ENCODE assay signal across 10 mouse cellular contexts in the genomic region with DNA sequence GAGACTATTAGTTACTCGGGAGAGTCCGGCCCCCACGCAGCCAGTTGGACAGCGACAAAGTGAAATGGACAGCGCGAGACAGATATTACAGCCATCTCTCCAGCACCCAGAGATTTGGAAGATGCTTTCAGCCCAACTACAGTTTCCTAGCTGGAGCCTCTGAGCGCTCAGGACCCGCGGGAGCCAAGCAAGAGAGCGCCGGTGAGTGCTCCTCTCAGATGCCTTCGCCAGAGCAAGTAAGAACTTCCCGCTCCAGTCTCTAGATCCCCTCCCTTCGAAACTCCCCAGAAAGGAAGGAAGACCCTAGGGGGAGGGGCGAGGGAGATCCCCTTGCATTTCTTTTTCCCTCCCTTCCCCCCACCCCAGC. TPM values are rescaled to one million over a fixed set of nuclear protein-coding genes. Genes with fewer than 3 reads are reported as not detected.
A peak's percentile ranks its signal among the peaks of the same experiment; 100 is the strongest.
DNase-seq lines count a peak whose midpoint lies in the region; ATAC-seq lines count a peak whose summit lies in the region.
"Had no signal": no experiment of that assay in that cellular context is flagged by ENCODE, and none has a peak within 500 bp of the region (broad histone marks: within the 10 kb centered on the region; RNA-seq: fewer than 3 reads in every experiment).

No protein-coding gene starts in this region.

- DNase-seq in cerebellum, postnatal 10 days, result peak; percentile 31 to 46
- no peak for DNase-seq in cerebellum, postnatal 4 days (ENCODE audit: low spot score in 2 of 2)
- DNase-seq in right cerebral cortex, postnatal 14 days, result peak; percentile 22
- DNase-seq in right cerebral cortex, postnatal 36 days (ENCODE audit: low spot score in 2 of 2), result no peak
- DNase-seq in layer of hippocampus, postnatal 25 days (ENCODE audit: extremely low spot score in 1 of 2, low spot score in 1 of 2), result peak; percentile 33 to 34
- peak; percentile 4 for DNase-seq in testis, postnatal 14 days (ENCODE audit: low spot score)
- no peak for DNase-seq in spleen, postnatal 36 days (ENCODE audit: low spot score in 2 of 2)
- DNase-seq: thymus, postnatal 25 days had no signal

- ATAC-seq in megakaryocyte, adult 5-6 weeks (ENCODE audit: poor library complexity, severe bottlenecking), result no peak

RNA-seq across cellular contexts. Expression of a gene that starts 0.4 kb away (rescaled TPM):
- 10 to 100 TPM; 37.8 to 43.9 TPM for total RNA-seq in layer of hippocampus, postnatal 25 days (2021)
- total RNA-seq in megakaryocyte, adult 5-6 weeks (2015), result not detected in 2 replicates
- not detected in 2 replicates for total RNA-seq in megakaryocyte, adult 5-6 weeks (2017)
- total RNA-seq: neutrophil, adult 5-6 weeks had no signal

Comparison
In these comparisons a context has a peak if more than half of its experiments do, and no peak if none do; other contexts are left out.
1. DNase-seq: peak in cerebellum, postnatal 10 days (2 of 2), right cerebral cortex, postnatal 14 days (single experiment), layer of hippocampus, postnatal 25 days (2 of 2) and testis, postnatal 14 days (single experiment); none in cerebellum, postnatal 4 days (0 of 2), right cerebral cortex, postnatal 36 days (0 of 2) and spleen, postnatal 36 days (0 of 2).
2. RNA of a gene that starts 0.4 kb away (total RNA-seq): 37.8 to 43.9 TPM in layer of hippocampus, postnatal 25 days; not detected in megakaryocyte, adult 5-6 weeks; every median in the first group is over 10 times any median in the second.